Mouse (Mus musculus): ENCODE measurements around the gene Sf3a3.

GRCm38 (mm10) chr4:124685453-124685852 lies 29.1 kb upstream of the Sf3a3 start:
- TF ChIP-seq CTCF (IDR thresholded peaks at IDR 0.05; ENCODE audit: control insufficient read depth, insufficient read depth, insufficient replicate concordance, low read depth, low read length), result no peak
- TF ChIP-seq POLR2A (IDR thresholded peaks at IDR 0.05; ENCODE audit: control insufficient read depth, low read depth, low read length), result no peak

Data from testis, adult 2 months (tissue).